Mouse (Mus musculus) layer of hippocampus, postnatal 25 days (tissue): ENCODE measurements around the gene Lrrc34. TPM values are rescaled to one million over a fixed set of nuclear protein-coding genes. Genes with fewer than 3 reads are reported as not detected.

Experiments
- DNase-seq, 2 experiments: peaks; one replicate each; pipeline ENCODE4 v3.0.0; 2022; ENCODE audit warnings: mixed read lengths in 2 of 2, low spot score in 1 of 2; ENCODE audit errors: extremely low spot score in 1 of 2
- total RNA-seq, 2 experiments: library from RNA; stranded (reverse); gene quantifications; 2 replicates each; pipeline ENCODE4 v1.2.3; 2021

Lrrc34 gene
- total RNA-seq, 2 experiments from 2014 or later, result not detected

DNA sequence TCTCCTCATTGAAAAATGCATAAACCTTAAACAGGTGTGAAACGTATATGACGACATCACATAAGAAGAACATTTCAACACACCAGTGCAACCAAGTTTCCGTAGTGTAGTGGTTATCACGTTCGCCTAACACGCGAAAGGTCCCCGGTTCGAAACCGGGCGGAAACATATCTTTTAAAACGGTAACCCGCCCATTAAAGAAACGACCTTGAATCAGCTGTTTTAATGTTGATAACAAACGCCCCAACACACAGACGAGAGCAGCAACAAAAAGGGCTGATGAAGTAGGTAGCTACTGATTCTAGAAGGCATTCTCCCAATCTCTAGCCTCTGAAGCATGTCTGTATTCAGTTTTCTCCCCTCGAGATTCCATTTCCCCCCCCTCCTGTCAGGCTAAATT is 46.5 kb downstream of the Lrrc34 start:
- peak; percentile 65 to 85 for DNase-seq

GRCm38 (mm10) chr3:30600717-30601116 is 47.0 kb downstream of the Lrrc34 start:
- peak; percentile 23 to 24 for DNase-seq

- peak; percentile 32 to 39 for DNase-seq
Measured at GRCm38 (mm10) chr3:30599711-30600545, 47.7 kb downstream of the Lrrc34 start, which contains the start of gene Actrt3. Gene Actrt3 (minus strand): TSS chr3:30599939.

GRCm38 (mm10) chr3:30597271-30597670 is 50.4 kb downstream of the Lrrc34 start:
- DNase-seq, result no peak

DNA sequence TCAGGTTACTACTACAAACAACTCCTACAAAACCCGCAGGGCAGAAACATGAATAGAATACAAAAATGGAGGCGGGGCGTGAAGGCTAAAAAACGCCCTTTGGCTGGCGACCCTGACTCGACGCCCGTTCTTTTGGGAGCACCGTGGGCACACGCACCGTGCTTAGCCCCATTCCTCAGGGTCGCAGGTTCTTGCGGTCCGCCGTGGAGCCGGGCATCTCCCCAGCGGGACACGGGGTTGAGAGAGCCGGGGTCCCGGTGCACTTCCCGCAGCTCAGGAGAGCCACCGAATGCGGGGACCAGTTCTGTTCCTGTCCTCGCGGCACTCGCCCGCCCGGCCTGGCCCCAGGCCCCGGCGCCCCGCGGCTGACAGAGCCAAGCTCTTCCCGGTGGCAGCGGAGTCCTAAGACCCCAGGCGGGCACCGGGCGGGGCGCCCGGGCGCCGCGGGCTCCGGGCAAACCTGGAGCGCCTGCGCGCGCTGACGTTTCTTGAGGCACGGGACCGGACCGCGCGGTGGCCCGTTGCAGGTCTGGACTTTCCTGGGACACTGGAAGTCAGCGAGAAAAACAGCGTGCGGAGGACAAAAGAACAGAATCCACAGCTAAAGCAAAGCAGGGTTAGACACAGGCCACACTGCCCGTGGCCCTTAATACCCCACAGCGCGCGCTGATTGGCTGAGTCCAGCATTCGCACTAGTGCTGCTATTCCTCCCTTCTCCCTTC is 52.4 kb downstream of the Lrrc34 start:
- DNase-seq, result peak; percentile 23 to 44

- DNase-seq, result no peak
Measured at GRCm38 (mm10) chr3:30593719-30594485, 53.8 kb downstream of the Lrrc34 start.

- DNase-seq, result no peak
Measured at GRCm38 (mm10) chr3:30592418-30592853, 55.2 kb downstream of the Lrrc34 start.

DNA sequence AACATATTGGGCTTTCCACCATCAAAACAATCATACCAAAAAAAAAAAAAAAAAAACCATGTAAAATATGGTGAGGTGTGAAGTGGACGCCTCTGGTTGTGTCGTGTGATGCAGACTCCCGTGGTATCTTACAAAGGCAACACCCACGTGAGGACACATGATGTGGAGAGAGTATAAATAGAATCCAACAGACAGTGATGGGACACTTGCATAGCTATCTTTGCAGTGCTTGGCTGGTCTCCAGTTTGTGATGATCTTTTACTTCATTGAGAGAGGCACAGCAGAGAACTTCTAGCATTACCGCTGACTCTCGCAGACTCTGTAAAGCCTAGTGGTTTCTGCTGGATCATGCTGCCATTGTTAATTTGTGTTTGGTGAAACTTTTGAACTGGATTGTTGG is 58.8 kb downstream of the Lrrc34 start:
- DNase-seq, result no peak

Other genes with a start within 250 kb of the Lrrc34 start
- 1 to 10 TPM; 2.8 to 3.9 TPM for gene Mecom, start 99.9 kb downstream of the Lrrc34 start, total RNA-seq
- gene Actrt3, start 47.9 kb downstream of the Lrrc34 start, total RNA-seq, result under 1 TPM; 0.49 to 0.79 TPM
- 10 to 100 TPM; 17.8 to 18.9 TPM for gene Mynn, start 45.8 kb downstream of the Lrrc34 start, total RNA-seq
- not detected for gene Lrriq4, start 3.4 kb downstream of the Lrrc34 start, total RNA-seq
- gene Lrrc31, start 52.0 kb upstream of the Lrrc34 start, total RNA-seq, result not detected
- not detected for gene Samd7, start 98.4 kb upstream of the Lrrc34 start, total RNA-seq
- 10 to 100 TPM; 96.2 to 98.3 TPM for gene Sec62, start 145.0 kb upstream of the Lrrc34 start, total RNA-seq
- gene Gpr160, start 208.1 kb upstream of the Lrrc34 start, total RNA-seq, result 1 to 10 TPM; 1.2 to 1.3 TPM